Mouse (Mus musculus) frontal cortex, postnatal 36 days (tissue): ENCODE results near the gene Bloc1s1.

Source experiments
- DNase-seq, 2 experiments: peaks; one replicate each; pipeline ENCODE4 v3.0.0; 2022; ENCODE audit warnings: low spot score in 2 of 2

Gene Bloc1s1

DNA sequence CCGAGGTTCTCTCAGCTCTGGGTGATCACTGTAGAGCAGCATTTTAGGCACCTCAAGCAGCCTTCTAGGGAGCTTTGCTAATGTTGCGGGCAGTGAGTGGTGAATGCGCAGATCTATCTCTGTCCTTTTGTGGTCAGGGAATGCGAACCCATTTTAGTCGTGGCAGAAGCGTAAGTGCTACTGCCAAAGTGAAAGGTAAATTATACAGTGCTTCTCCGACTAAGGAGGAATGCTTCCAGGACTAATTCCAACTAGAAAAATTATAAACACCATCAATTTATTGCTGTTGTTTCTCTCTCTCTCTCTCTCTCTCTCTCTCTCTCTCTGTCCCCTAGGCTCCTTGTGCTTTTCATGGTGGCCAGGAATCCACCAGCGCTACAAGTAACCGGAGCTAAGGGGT lies at the start of gene Bloc1s1:
Gene Bloc1s1 (minus strand): TSS at position 101 of the 400 bp plus-strand sequence.
- no peak for DNase-seq

DNA sequence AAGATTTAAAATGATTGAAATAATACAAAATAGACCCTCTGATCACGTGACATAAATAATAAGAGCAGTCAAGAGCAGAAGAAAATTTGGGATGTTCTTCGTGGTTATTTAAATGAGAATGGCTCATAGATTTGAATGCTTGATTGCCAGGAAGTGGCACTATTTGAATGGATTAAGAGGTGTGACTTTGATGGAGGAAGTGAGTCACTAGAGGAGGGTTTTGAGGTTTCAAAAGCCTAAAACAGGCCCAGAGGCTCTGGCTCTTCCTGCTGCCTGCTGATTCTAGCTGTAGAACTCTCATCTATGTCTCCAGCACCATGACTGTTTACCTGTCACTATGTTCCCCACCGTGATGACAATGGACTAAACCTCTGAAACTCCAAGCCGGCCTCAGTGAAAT lies 49.0 kb upstream of the Bloc1s1 start:
- DNase-seq: no peak

DNA sequence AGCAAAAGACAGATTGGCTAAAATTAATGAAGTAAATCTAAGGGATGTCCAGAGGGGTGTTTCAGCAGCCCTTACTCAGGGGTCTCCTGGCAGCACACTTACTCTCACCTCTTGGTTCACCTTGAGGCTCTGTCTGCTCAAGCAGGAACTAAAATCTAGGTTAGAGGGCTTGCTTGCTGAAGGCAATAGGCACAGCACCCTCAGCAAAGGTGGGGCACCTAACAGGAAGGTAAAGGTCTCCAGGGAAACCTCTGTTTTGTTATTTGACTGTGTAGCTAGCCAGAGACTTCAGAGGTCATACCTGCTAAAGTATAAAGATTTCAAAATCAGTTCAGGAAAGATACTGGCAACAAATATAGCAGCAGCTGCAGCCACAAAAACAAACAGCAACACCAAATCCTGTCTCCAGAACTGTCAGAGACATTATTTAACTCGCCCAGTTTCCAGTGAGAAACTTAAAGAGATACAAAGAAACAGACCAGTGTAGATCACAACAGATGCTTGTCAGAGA lies 47.0 kb upstream of the Bloc1s1 start:
- no peak for DNase-seq

DNA sequence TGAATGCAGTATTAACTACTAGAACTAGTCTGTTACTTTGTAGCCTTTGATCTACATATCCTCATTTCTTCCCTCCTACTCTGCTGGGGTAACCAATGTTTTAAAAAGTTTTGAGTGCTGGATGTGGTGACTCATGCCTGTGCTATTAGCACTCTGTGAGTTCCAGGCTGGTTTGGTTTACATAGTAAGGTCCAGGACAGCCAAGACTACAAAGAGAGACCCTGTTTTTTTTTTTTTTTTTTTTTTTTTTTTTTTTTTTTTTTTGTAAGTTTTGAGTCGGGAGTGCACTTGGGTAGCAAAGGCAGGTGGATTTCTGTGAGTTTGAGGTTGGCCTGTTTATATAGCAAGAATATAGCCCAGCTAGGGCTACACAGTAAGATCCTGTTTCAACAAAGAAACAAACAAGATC lies 44.5 kb upstream of the Bloc1s1 start:
- DNase-seq: no peak

DNA sequence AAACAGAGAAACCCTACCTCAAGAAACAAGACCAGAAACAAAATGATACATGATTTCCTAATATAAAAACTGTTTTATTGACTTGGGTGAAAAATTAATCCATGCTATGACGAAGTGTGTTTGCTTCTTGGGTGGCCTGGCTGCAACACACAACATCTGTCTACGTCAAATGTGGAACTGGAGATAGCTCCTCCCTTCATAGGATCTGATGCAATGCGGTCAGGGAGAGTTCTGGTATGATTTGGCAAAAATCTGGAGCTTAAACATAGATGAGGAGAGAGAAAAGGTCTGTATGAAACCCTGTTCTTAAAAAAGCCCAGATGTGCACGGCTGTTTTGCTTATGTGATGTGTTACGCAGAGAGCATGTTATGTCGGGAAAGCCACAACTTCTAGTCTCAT lies 42.0 kb upstream of the Bloc1s1 start:
- DNase-seq: no peak

DNA sequence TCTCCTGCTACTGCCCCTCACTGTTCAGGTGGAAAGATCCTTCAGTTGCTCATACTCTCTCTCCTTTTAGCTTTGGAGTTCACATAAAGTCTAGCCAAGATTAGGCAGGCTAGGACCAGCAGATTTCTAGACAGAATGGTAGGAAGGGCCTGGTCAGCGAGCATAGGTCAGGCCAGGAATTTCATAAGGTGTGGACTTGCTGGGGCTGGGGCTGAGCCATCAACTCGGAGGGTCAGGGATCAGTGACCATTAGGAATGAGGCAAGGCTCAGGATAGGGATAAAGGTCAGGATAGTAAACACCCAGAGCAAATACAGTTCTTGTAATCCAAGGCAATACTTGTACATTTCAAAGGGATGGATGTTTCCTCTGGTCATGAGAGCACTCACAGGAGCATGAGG lies 41.1 kb upstream of the Bloc1s1 start:
- DNase-seq: no peak

DNA sequence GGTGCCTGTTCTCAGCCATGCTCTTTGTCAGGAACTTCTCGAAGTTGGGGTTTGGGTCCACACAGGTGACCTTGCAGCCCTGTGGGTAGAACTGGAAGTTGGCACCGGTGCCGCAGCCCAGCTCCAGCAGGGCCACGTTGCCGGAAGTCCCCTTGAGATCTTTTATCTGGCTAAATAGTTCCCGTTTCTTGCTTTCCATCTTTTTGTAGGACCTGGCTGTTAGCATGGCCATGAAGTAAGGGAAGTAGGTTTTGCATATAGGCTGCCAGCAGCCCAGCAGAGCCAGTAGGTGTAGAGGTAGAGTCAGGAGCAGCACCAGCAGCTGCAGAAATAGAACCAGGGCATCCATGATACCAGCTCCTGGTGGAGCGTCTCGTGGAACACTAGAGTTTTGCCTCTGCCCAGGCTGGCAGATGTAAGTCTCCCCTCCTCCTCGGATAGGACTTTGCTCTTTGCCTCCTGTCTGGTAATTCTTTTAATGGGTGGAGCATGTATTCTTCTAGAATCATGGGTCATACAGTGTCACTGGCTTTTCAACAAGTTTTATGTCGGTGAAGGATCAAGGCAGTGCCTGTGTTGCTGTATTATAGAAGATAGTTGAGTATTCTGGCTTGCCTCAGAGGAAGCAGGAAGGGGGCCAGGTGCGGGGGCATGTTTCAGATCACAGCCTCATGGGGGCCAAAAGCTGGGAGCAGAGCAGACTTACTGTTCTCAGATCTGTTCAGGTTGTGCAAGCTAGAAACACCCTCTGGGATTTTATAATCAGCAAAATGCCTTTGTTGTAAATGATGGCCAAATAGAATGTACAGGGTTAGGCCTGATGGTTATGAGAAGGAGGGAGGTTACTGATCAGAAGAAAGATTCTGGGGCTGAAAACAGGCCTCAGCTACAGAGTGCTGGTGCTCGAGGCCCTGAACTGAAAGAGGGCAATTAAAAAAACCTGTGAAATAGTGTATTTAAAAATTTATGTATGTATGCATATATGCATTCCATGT lies 37.1 kb upstream of the Bloc1s1 start, which contains the start of gene Mettl7b:
Gene Mettl7b (minus strand): TSS at position 399 of the 995 bp plus-strand sequence.
- DNase-seq: no peak

DNA sequence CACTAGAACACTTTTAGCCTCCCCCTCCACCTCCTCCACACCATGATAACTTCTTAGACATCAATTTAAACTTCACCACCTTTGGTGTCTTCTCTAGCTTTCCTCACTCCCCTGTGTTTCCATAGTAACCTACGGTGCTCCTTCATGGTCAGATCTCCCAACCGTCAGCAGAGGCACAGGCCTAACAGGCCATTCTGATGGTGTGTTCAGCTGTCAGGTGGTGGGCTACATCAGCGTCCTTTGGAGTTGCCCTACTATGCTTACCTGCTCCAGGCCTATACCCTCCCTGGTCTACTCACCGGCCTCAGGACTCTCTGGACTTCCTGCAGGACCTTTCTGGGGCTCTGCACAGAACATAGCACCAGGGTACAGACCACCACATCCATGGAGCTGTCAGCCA lies 36.3 kb upstream of the Bloc1s1 start:
- no peak for DNase-seq

DNA sequence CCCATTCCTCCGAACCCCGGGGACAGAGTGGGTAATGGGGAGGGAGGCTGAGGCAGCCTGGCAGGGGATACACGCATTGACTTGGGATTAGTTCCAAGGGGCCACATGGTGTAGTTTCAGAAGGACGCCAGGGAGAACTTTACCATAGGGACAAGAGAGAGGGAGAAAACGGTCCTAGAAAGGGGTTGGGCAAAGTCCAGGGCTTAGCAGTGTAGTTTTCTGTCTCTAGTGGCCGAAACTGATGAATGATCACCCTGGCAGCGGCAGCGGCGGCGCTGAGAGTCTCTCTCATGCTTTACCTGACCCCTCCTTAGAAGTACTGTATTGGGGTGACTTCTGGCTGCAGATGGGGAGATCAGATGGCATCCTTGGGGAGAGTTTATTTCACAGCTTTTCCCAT lies 34.5 kb upstream of the Bloc1s1 start:
- no peak for DNase-seq

DNA sequence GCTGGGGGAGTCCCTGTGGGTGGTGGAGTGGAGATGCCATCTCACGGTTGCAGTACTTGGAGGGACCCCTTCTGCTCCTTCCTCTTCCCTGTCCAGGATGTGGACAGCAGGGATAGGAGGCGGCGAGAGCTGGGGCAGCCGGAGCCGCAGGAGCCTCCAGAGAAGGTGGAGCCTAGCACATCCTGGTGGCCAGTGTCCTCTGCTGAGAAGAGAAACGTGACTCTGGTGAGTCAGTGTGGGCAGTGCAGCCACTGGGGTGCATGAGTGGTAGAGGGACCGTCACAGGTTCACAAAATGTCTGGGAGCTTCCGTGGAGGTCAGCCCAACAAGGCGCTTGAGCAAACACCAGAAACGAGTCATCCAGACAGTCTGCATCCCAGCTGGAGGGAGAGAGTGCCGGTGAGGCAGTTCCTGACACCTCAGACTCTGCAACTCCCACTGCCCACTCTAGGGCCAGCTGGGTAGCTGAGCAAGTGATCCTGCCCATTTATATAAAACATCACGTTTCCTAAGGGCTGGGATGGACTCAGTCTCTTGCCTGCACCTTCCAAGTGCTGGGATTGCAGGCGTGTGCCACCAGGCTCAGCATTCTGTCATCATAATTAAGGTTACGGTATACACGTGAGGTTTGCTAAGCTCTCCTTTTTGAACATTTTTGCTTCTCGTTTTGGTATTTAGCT lies 26.5 kb upstream of the Bloc1s1 start:
- no peak for DNase-seq

DNA sequence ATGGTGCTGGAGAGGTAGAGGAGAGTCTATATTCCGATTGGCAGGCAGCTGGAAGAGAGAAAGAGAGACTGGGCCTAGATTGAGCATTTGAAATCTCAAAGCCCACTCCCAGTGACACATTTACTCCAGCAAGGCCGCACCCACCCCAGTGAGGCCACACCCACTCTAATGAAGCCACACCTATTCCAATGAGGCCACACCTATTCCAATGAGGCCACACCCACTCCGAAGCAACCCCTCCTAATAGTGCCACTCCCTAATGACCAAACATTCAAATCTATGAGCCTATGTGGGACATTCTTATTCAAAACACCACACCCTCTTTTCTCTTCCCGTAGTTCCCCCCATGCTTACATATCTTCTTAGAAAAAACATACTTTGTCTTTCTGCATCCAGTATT lies 23.7 kb upstream of the Bloc1s1 start:
- DNase-seq: no peak

DNA sequence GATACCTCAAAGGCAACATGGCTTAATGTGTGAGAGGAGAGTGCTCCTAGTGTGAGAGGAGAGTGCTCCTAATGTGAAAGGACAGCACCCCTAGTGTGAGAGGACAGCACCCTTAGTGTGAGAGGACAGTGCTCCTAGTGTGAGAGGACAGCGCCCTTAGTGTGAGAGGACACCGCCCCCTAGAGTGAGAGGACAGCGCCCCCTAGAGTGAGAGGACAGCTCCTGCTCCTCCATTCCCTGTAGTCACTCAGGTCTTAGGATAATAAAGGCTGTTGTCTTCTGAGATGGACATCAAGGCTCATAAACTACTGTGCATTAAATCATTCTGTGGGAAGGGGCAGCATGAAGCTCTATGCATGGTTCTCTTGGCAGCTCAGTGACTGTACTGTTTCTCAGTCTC lies 21.8 kb upstream of the Bloc1s1 start:
- DNase-seq: no peak

DNA sequence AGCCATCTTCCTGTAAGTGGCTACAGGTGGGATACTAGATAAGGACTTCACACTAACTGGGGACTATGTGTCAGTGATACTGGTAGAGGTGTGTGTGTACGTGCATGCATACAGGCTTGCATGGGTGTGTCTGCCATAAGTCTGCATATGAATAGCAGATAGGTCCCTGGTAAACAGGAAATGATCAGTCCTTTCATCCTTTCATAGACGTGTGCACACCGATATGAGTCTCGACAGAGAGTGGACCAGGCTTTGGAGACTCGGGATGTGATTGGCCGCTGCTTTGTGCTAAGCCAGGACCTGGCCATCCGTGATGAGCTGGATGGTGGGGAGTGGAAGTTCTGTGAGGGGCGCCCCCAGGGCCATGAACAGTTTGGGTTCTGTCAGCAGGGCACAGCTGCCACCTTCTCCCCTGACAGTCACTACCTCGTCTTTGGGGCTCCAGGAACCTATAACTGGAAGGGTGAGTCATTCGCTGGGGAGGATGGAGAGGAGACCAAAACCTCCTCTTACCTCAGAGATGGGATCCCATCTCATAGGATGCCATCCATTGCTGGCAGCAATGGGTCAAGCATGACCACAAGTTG lies 16.7 kb upstream of the Bloc1s1 start:
- no peak for DNase-seq

DNA sequence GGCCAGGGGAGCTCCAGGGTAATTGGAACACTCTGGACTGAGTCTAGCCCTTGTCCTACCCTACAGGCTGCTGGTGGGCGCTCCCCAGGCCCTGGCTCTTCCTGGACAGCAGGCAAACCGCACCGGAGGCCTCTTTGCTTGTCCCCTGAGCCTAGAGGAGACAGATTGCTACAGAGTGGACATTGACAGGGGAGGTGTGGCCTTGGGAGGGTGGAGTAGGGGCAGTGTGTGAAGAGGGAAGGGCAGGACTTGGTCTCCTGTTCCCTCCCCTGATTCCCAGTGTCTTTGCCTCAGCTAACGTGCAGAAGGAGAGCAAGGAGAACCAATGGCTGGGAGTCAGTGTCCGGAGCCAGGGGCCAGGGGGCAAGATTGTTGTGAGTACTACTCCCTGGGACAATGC lies 15.1 kb upstream of the Bloc1s1 start:
- DNase-seq: no peak

DNA sequence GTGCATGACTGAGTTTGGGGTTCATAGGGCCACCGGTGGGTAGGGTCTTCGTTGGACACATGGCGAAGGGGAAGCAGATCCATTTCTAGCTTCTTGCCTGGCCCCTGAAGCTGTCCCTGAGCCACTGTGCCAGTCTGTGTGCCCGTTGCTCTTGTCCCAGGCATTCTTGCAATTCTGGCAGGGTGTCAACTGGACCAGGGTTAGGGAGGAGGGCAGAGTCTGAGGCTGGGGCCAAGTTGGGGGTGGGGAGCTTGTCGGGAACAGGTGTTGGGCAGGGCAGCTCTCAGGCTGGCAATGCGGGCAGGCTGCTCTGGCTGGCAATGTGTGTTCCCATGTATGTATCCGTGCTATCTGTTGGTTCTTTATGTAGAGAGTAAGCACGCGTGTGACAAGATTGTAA lies 14.6 kb upstream of the Bloc1s1 start:
- DNase-seq: no peak

DNA sequence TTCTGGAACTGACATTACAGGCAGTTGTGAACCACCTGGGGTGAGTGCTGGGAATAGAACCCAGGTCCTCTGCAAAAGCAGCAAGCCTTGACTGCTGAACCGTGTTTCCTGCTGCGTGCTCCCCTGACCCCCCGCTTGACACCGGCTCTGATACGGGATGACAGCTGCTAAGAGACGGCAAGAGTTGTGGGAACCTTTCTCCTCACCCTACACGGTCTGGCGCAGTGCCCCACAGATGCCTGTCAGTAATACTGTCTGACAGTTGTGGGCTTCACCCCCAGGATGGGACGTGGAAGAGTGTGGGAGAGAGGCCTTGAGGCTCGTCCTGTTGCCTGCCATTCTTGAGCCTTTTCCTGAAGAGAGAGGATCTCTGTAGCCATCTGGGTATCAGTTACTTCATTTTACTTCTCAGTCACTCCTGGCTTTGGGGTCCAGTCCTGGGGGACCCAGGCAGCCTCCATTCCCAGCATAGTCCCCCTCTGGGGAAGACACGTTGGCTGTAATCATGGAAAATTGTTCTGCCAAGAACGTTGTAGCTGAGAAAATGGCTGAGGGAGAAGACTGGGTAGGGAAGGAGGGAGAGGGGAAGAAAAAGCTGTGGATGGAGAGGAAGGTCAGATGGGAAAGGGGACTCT lies 14.0 kb upstream of the Bloc1s1 start:
- DNase-seq: no peak

DNA sequence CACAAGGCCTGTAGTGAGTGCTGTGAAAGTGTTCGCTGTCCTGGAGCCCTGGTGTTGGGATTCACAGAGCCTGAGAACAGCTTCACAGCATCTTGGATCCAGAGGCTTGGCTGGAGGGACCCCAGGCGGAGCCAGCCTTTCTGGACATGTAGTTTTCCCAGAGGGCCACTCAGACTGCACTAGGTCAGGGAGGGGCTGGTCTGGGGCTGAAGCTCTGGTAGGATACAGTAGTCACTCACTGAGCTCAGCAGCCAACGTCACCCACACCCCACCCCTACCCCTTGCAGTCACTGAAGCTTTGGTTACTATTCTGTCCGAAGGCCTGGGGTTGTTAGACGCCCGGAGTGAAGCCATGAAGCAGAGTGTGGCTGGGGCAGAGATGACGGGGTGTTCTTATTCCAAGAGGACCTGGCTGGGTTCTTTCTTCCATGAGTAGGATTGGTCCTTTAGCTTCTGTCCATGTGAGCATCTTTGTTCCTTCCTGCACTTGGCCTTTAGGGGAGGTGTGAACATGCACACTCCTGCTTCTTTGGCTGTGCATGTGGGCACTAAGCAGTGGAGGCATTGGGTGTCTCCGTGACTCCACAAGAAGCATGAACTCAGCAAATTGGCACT lies 12.1 kb upstream of the Bloc1s1 start:
- DNase-seq: no peak

DNA sequence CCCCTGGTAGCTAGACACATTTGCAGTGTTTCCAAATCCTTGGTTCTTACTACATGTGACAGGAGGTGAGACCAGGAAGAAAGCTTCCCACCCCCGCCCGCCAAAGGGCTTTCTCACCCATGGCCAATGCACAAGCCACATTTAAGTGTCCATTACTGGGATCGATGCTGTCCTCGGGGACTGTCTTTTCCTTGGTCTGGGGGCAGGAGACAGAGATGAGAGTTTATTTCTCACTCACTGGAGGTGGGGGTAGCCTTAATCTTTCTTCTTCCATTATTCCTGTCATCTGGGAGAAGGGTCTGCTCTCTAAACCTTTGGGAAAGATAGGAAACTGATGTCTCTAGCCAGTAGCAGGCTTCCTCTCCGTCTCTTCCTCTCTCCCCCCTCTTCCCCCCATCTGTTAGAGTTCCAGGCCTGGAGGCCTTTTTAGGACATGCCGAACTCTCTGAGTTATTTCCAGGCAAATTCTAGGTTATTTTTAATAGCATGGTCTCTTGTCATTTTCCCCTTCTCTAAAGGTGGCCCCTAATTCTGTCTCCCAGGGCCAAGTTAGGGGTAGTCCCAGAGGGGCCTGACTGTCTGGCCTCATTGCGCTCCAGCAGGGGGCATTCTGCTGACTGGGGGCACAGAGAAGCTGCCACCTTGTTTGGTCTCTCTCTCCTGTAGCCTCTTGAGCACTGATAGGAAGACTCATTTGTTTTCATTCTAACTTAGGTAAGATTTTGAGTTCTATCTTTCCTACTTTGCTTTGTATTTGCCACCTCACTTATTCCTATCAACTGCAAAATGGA lies 11.4 kb upstream of the Bloc1s1 start:
- DNase-seq: no peak

DNA sequence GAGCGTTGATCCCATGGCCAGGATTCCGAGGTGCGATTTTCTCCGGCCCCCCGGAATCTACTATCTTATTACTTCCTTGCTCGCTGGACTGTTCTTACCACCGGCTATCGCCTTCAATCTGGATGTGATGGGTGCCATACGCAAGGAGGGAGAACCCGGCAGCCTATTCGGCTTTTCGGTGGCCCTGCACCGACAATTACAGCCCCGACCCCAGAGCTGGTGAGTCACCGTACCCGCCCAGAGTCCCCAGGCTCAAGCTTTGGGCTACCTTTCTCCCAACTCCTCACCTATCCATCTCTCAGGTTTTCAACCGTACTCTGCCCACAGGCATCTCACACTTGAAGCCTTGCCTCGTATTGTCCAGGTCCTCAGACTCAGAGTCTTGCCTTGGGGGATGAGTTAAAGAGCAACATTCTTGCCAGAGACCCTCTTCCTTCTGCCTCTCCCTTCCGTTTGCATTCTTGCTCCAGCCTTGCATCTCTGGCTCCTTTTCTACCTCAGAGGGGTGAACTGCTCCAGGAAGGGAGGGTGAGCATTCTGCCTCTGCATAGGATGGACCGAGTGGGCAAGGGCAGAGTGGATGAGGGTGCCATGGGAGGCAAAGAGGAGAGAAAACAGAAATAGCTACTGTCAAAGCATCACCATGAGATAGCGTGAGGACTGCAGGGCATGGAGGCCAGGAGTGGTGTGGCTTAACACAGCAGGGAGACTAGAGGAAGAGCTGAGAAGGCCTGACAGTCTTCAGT lies 10.3 kb upstream of the Bloc1s1 start:
- DNase-seq: no peak

DNA sequence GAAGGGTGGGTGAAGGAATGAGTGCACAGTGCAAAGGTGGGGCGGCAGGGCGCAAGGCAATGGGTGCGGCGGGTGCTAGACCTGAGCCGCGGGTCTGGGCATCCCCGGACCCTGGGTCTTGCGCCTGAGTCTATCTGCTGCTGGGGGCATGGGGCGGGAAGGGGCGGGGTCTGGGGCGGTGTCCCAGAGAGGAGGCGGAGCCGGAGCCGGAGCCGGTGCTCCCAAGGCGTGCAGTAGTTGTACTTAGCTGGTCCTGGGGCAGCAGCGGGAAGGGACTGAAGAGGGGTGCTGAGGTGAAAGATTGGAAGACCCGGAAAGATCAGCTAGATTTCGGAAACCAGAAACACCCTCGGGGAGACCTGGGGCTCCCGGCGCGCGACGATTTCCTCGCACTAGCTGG lies 9.7 kb upstream of the Bloc1s1 start, which contains the start of gene Itga7:
Gene Itga7 (plus strand): TSS at position 245 of the 400 bp plus-strand sequence.
- DNase-seq: no peak
